Mouse (Mus musculus): ENCODE results near the gene Dact2. TPM values are rescaled to one million over a fixed set of nuclear protein-coding genes. Genes with fewer than 3 reads are reported as not detected.

Dact2 gene
- 54.3 TPM for polyA plus RNA-seq (2015; fragmentation: Illumina TruSeq; extraction: RNeasy Lipid Tissue Mini Kit (QIAGEN cat#74804); ENCODE audit: low read depth, low replicate concordance)

GRCm38 (mm10) chr17:14204061-14204460, at the start of gene Dact2:
TSS of gene Dact2 (minus strand) at chr17:14204304.

Other genes starting within 250 kb of the Dact2 start
- gene Gm7356, start 200.6 kb downstream of the Dact2 start, polyA plus RNA-seq (2015; fragmentation: Illumina TruSeq; extraction: RNeasy Lipid Tissue Mini Kit (QIAGEN cat#74804); ENCODE audit: low read depth, low replicate concordance), result not detected
- not detected for gene Gm7358, start 144.8 kb downstream of the Dact2 start, polyA plus RNA-seq (2015; fragmentation: Illumina TruSeq; extraction: RNeasy Lipid Tissue Mini Kit (QIAGEN cat#74804); ENCODE audit: low read depth, low replicate concordance)
- gene Smoc2, start 75.2 kb upstream of the Dact2 start, polyA plus RNA-seq (2015; fragmentation: Illumina TruSeq; extraction: RNeasy Lipid Tissue Mini Kit (QIAGEN cat#74804); ENCODE audit: low read depth, low replicate concordance), result 10.6 TPM